Mouse (Mus musculus): Measurements from ENCODE around the gene Appbp2. TPM values are rescaled to one million over a fixed set of nuclear protein-coding genes. Genes with fewer than 3 reads are reported as not detected.

Appbp2 gene
- polyA plus RNA-seq, 1 experiment from 2014 or later: 55.3 TPM

- H3K27ac ChIP-seq: peak overlapping the region; percentile 93
- 3% methylated on average over 17 of the region's 17 CpGs for WGBS
- H3K4me1 ChIP-seq: peaks cover 9% of the 10 kb centered on the region
- no peaks in the 10 kb centered on the region for H3K9me3 ChIP-seq (replicated peaks)
- H3K4me3 ChIP-seq: peak overlapping the region; percentile 79
- peak overlapping the region; percentile 69 for H3K4me2 ChIP-seq (replicated peaks)
- no peaks in the 10 kb centered on the region for H3K36me3 ChIP-seq
- no peaks in the 10 kb centered on the region for H3K27me3 ChIP-seq
- peak overlapping the region; percentile 87 for H3K9ac ChIP-seq
- ATAC-seq (ENCODE audit: low FRiP score): no peak
Observed at GRCm38 (mm10) chr11:85138776-85139474, 96.0 kb downstream of the Appbp2 start.

Other genes starting within 250 kb of the Appbp2 start
- 9.7 and 11.4 TPM in 2 replicates for gene Usp32, start 95.0 kb downstream of the Appbp2 start, polyA plus RNA-seq (2016; fragmentation: Nextera tagmentation; extraction: Ambion mirVana)
- 0.48 and 0.77 TPM in 2 replicates for gene 1700125H20Rik, start 64.7 kb downstream of the Appbp2 start, polyA plus RNA-seq (2016; fragmentation: Nextera tagmentation; extraction: Ambion mirVana)
- gene Ppm1d, start 76.1 kb upstream of the Appbp2 start, polyA plus RNA-seq (2016; fragmentation: Nextera tagmentation; extraction: Ambion mirVana): 27.8 and 27.9 TPM in 2 replicates
- 33.9 and 36.8 TPM in 2 replicates for gene Bcas3, start 118.0 kb upstream of the Appbp2 start, polyA plus RNA-seq (2016; fragmentation: Nextera tagmentation; extraction: Ambion mirVana)